Mouse (Mus musculus): ENCODE data around the gene Btbd7.

DNA sequence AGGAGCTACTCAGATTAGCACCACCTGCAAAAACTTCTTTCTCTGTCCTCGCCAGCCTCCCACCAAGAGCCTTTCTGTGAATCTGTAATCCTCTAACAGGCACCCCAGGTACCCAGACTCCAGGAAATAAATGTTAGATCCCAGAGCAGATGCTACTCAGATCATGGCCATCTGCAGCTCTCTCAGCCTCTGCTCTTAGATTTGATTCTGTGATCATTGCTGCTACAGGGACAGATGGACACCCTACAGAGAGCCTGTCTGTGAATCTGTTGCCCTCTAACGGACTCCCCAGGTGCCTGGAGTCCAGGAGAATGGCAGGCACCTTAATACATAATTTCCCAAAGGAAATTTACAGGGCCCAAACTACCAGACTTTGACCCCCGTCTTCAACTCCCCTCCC is 29.9 kb upstream of the Btbd7 start:
- TF ChIP-seq CTCF (conservative IDR thresholded peaks at IDR 0.05; ENCODE audit: insufficient read depth, insufficient read length, low read depth, low read length) (no peak), POLR2A (IDR thresholded peaks at IDR 0.05; ENCODE audit: low read depth, low read length) (no peak)
